Mouse (Mus musculus): ENCODE data around the gene Ror2. TPM values are rescaled to one million over a fixed set of nuclear protein-coding genes. Genes with fewer than 3 reads are reported as not detected.

Ror2 gene
- polyA plus RNA-seq, 1 experiment, result 0.67 TPM

DNA sequence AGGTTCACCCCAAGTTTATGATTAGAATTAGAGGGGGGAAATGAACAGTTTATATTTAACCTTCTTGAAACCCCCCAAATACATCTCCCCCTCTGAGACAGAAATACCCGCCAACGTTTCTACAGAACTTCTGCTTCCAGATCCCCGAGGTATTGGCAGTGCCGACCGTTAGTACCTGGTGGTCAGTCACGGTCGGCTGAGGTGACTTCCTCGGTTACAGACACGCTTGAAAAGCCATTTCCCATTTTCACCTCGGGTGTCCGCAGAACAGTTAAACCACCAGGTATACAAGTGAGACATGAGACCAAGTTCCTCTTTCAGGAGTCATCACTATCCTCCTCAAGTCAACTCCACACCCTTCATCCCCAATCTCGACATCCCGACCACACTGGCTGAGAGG is 179.2 kb downstream of the Ror2 start:
- Histone ChIP-seq H3K4me1 (ENCODE audit: control insufficient read depth, insufficient read depth, low read length) (no peaks in the 10 kb centered on the region), H3K4me3 (ENCODE audit: insufficient read depth, low read length) (no peak overlapping the region), H3K27ac (ENCODE audit: insufficient read depth, low read length) (no peak overlapping the region)
- TF ChIP-seq CTCF (IDR thresholded peaks at IDR 0.05; ENCODE audit: extremely low read depth, insufficient read depth, low read length), result no peak
- no peak for TF ChIP-seq POLR2A (IDR thresholded peaks at IDR 0.05; ENCODE audit: extremely low read depth, insufficient read depth, low read length)

DNA sequence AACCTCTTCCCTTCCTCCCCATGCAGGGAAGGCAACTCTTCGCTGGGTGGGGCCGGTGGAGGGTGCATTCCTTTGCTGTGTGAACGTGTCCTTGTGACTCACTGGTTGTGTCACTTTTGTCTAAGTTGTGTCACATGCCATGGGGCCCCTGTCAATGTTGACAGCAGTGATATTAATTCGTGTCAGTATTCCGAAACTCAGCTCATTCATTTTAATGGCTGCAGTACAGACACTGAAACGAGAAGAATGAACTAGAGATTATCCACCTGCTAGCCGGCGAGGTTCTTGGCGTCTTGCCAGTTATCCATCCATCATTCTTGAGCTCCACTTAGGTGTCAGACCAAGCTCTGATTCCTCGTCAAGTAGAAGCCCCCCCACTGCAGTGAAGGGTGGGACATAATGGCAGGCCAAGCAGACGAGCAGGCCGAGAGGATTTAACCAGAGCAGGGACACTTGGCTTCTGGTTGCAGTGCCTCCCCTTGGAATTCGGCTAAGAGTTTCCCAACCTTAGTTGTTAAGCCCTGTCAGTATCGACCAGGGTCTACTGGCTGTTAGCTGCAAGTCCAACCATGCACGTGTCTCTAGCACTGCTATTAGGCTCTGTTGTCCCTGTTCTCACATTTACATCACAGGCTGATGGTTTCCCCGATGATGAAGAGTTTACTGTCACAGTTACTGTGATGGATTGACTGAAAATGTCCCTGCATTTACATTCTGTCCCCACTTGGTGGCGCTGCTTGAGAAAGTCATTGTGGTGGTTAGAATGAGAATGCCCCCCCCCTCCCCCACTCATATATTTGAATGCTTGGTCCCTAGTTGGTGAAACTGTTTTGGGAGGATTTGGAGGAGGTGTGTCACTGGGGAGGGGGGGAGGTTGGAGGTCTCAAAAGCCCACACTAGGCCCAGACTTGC is 185.9 kb downstream of the Ror2 start:
- H3K27ac ChIP-seq (ENCODE audit: insufficient read depth, low read length), result no peak overlapping the region
- no peak for TF ChIP-seq POLR2A (IDR thresholded peaks at IDR 0.05; ENCODE audit: extremely low read depth, insufficient read depth, low read length)
- 0 out of 2 replicates have a peak, but pooled peaks have one; percentile 14 for TF ChIP-seq CTCF (IDR thresholded peaks at IDR 0.05; ENCODE audit: extremely low read depth, insufficient read depth, low read length)
- H3K4me3 ChIP-seq (ENCODE audit: insufficient read depth, low read length), result no peak overlapping the region
- H3K4me1 ChIP-seq (ENCODE audit: control insufficient read depth, insufficient read depth, low read length), result no peaks in the 10 kb centered on the region

DNA sequence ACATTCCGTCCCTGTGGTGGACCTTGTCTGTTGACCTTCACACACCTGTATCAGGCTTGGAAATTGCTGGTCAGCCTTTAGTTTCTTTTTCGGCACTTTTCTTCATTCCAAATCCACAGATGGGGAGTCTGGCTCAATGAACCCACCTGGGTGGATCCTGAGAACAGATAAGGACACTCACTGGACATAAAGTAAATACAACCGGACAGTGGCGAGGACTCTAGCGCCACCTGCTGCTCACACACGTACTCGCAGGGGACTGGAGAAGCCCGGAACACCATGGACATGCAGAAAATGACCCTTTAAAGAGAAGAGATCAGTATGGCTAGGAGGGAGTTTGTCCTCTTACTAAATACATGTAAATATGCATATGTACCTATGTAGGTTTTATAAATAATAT is 189.3 kb downstream of the Ror2 start:
- TF ChIP-seq CTCF (IDR thresholded peaks at IDR 0.05; ENCODE audit: extremely low read depth, insufficient read depth, low read length), result peak; percentile 91
- TF ChIP-seq POLR2A (IDR thresholded peaks at IDR 0.05; ENCODE audit: extremely low read depth, insufficient read depth, low read length), result no peak
- Histone ChIP-seq H3K4me3 (ENCODE audit: insufficient read depth, low read length) (no peak overlapping the region), H3K27ac (ENCODE audit: insufficient read depth, low read length) (no peak overlapping the region), H3K4me1 (ENCODE audit: control insufficient read depth, insufficient read depth, low read length) (no peaks in the 10 kb centered on the region)

DNA sequence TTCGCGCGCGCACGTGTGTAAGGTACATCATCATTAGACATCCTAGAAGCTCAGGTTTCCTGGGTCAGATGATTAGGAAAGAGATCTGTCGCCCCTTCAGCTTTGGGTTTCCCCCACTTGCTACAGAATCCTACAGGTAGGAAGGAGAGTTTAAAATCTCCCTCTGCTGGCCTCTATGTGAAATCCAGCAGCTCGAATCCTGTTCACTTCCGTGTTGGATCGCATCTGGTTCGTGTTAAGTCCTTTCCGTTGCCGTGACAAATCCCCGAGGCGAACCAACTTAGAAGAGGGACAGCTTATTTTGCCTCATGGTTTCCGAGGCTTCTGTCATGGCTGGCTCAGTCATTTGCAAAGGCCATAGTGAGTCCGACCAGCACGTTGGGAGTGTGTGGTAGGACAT is 190.7 kb downstream of the Ror2 start:
- no peaks in the 10 kb centered on the region for H3K4me1 ChIP-seq (ENCODE audit: control insufficient read depth, insufficient read depth, low read length)
- TF ChIP-seq POLR2A (IDR thresholded peaks at IDR 0.05; ENCODE audit: extremely low read depth, insufficient read depth, low read length) (no peak), CTCF (IDR thresholded peaks at IDR 0.05; ENCODE audit: extremely low read depth, insufficient read depth, low read length) (0 out of 2 replicates have a peak, but pooled peaks have one; percentile 9)

DNA sequence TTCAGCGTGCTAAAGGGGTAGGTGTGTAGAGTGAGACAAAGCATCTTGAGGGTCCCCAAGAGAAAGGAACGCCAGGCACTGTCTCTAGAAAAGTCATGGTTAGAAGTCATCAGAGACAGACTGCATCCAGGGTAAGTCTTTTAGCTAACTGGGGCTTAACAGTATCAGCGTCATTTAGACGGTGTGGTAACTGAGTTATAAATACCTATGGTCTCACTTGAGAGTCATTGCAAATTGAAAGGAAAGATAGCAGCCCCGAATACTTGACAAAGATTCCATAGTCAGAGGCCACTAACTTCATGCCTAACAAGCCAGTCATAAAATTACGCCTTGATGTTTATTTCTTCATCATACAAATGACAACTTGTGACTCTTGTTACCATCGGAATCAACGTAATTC is 191.3 kb downstream of the Ror2 start:
- Histone ChIP-seq H3K27ac (ENCODE audit: insufficient read depth, low read length) (no peak overlapping the region), H3K4me3 (ENCODE audit: insufficient read depth, low read length) (no peak overlapping the region), H3K4me1 (ENCODE audit: control insufficient read depth, insufficient read depth, low read length) (no peaks in the 10 kb centered on the region)
- TF ChIP-seq CTCF (IDR thresholded peaks at IDR 0.05; ENCODE audit: extremely low read depth, insufficient read depth, low read length) (no peak), POLR2A (IDR thresholded peaks at IDR 0.05; ENCODE audit: extremely low read depth, insufficient read depth, low read length) (no peak)

More for the DNA sequence above, 190.7 kb downstream of the Ror2 start:
- H3K27ac ChIP-seq (ENCODE audit: insufficient read depth, low read length), result no peak overlapping the region
- H3K4me3 ChIP-seq (ENCODE audit: insufficient read depth, low read length), result no peak overlapping the region

DNA sequence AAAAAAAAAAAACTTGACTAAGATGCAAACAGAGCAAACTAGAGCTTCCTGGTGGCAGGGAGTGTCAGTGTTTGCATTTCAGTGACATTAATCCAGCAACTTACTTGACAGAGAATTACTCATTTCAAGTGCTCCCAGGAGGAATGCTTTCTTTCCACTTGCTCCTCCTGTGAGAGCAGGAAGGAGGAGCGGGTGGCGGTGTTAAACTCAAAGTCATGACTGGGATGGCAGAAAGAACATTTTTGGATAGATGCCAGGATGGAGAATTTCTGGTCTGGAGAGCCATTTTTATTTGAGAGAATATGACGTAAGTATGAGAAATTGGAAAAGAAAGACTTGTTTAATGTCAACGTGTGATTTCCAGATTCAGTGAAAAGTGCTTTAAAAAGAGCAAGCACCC is 192.5 kb downstream of the Ror2 start:
- Histone ChIP-seq H3K4me3 (ENCODE audit: insufficient read depth, low read length) (no peak overlapping the region), H3K4me1 (ENCODE audit: control insufficient read depth, insufficient read depth, low read length) (no peaks in the 10 kb centered on the region), H3K27ac (ENCODE audit: insufficient read depth, low read length) (no peak overlapping the region)
- TF ChIP-seq CTCF (IDR thresholded peaks at IDR 0.05; ENCODE audit: extremely low read depth, insufficient read depth, low read length) (no peak), POLR2A (IDR thresholded peaks at IDR 0.05; ENCODE audit: extremely low read depth, insufficient read depth, low read length) (no peak)

DNA sequence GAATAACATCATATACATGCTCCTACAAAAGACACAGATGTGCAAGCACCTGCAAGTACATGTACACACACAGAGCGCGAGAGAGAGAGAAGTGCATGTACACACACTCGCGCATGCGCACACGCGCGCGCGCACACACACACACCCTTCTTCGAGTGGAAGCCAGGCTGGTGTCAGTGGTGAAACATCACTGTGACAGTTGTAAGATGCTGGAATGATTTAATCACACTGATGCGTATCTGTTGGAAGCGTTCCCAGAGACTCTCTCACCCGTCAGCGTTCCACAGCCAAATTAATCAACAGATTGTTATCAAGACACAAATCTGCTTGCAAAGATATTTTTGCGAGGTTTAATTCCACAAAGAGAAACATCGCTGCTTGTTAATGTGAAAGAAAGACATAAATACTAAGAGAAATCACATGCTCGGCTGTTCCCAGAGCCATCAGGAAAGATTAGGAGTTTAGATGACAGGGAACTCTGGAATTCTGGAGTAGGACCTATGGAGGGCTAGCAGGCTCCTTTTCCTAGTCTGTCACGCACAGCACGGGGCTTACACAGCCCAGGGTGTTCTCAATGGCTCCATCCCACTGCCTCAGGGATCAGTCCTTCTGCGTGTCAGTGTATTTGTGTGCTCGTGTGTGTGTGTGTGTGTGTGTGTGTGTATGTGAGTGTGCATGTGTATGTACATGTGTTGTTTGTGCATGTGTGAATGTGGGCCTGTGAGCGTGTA is 199.2 kb downstream of the Ror2 start:
- no peak for TF ChIP-seq POLR2A (IDR thresholded peaks at IDR 0.05; ENCODE audit: extremely low read depth, insufficient read depth, low read length)
- TF ChIP-seq CTCF (IDR thresholded peaks at IDR 0.05; ENCODE audit: extremely low read depth, insufficient read depth, low read length), result no peak
- Histone ChIP-seq H3K4me3 (ENCODE audit: insufficient read depth, low read length) (no peak overlapping the region), H3K27ac (ENCODE audit: insufficient read depth, low read length) (no peak overlapping the region), H3K4me1 (ENCODE audit: control insufficient read depth, insufficient read depth, low read length) (no peaks in the 10 kb centered on the region)

DNA sequence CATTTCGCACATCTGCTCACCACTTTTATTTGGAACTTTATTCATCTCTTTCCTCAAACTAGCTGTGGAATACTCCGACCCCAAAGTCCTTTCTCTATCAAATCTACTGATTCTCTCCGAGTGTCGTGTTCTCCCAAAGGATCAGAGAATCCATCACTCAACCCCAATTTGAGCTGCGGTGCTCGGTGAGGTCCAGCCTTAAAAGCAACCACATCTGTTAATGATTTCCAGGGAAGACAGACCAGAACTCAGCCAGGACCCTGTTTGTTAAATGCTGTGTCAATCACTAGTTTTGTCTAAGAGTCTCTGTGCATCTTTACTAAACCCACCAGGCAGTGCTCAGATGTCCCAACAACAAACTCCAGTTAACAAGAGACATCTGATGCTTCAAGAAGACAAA is 204.1 kb downstream of the Ror2 start:
- Histone ChIP-seq H3K27ac (ENCODE audit: insufficient read depth, low read length) (no peak overlapping the region), H3K4me3 (ENCODE audit: insufficient read depth, low read length) (no peak overlapping the region), H3K4me1 (ENCODE audit: control insufficient read depth, insufficient read depth, low read length) (peaks cover 2% of the 10 kb centered on the region; the same call in 1 of the 2 replicates)
- TF ChIP-seq POLR2A (IDR thresholded peaks at IDR 0.05; ENCODE audit: extremely low read depth, insufficient read depth, low read length) (no peak), CTCF (IDR thresholded peaks at IDR 0.05; ENCODE audit: extremely low read depth, insufficient read depth, low read length) (no peak)

DNA sequence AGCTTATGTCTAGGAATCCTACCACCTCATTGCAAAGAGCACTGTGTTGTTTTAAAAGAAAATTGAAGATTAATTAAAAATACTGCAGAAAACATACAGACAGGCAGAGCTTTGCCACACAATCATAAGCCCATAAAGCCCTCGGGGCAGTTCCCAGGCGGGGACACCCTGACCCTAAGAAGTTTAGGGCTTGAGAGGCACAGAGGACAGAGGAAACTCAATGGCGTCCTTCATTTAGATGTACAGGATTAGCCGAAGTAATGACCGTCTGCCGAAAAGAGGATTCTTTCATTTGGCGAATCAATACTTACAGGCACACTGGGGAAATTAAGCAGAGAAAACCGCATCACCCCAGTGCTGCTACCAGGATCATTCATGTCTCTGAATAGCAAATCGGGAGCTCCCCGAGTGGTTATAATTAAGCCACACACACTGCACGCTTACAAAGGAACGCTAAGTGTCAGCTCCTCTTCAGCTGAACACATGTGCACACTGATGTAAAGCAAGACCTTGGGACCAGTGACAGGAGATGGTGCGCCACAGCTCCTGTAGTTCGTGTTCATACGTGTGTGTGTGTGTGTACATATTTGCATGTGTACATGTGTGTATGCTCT is 208.1 kb downstream of the Ror2 start:
- TF ChIP-seq CTCF (IDR thresholded peaks at IDR 0.05; ENCODE audit: extremely low read depth, insufficient read depth, low read length), result no peak
- no peak for TF ChIP-seq POLR2A (IDR thresholded peaks at IDR 0.05; ENCODE audit: extremely low read depth, insufficient read depth, low read length)
- H3K4me1 ChIP-seq (ENCODE audit: control insufficient read depth, insufficient read depth, low read length), result peaks cover 2% of the 10 kb centered on the region; the same call in 1 of the 2 replicates
- no peak overlapping the region for H3K4me3 ChIP-seq (ENCODE audit: insufficient read depth, low read length)
- no peak overlapping the region for H3K27ac ChIP-seq (ENCODE audit: insufficient read depth, low read length)

All from cortical plate, adult 2 months (tissue).